Mouse (Mus musculus) embryonic fibroblast, embryonic 13.5 days (primary cell): ENCODE measurements around the gene Pex5l. TPM values are rescaled to one million over a fixed set of nuclear protein-coding genes. Genes with fewer than 3 reads are reported as not detected.

Experiments used
- H3K27ac ChIP-seq: 2 replicates; pipeline ENCODE4 v1.5.1; 2012; ENCODE audit warnings: low read length, control low read depth, inconsistent platforms; ENCODE audit not compliant: insufficient read depth
- H3K4me1 ChIP-seq: 2 replicates; pipeline ENCODE4 v1.6.1; 2011; ENCODE audit warnings: low read length; ENCODE audit not compliant: control insufficient read depth, insufficient read depth
- H3K4me3 ChIP-seq: 2 replicates; pipeline ENCODE4 v1.5.1; 2011; ENCODE audit warnings: mild to moderate bottlenecking, control low read depth, low read length; ENCODE audit not compliant: insufficient read depth
- CTCF ChIP-seq: IDR thresholded peaks from 2 replicates; pipeline ENCODE4 v1.5.1; 2011; ENCODE audit warnings: mild to moderate bottlenecking, control low read depth, low read length, moderate library complexity, borderline replicate concordance; ENCODE audit not compliant: insufficient read depth
- POLR2A ChIP-seq: IDR thresholded peaks from 2 replicates; pipeline ENCODE4 v1.6.1; 2011; ENCODE audit warnings: low read depth, mild to moderate bottlenecking, control low read depth, low read length, moderate library complexity
- polyA plus RNA-seq: library from polyadenylated mRNA; stranded (reverse); fragments of >200 nt; gene quantifications from 2 replicates; pipeline ENCODE4 v1.2.4, GENCODE M21; 2011; ENCODE audit warnings: low read depth; ENCODE audit not compliant: missing spikeins, insufficient read length

Pex5l gene
- polyA plus RNA-seq, 1 experiment: 0.23 TPM

GRCm38 (mm10) chr3:33090001-33090400 lies 53.0 kb downstream of the Pex5l start:
- H3K4me3 ChIP-seq: no peak overlapping the region
- TF ChIP-seq CTCF: no peak
- TF ChIP-seq POLR2A: no peak
- no peak overlapping the region for H3K27ac ChIP-seq
- no peaks in the 10 kb centered on the region for H3K4me1 ChIP-seq

DNA sequence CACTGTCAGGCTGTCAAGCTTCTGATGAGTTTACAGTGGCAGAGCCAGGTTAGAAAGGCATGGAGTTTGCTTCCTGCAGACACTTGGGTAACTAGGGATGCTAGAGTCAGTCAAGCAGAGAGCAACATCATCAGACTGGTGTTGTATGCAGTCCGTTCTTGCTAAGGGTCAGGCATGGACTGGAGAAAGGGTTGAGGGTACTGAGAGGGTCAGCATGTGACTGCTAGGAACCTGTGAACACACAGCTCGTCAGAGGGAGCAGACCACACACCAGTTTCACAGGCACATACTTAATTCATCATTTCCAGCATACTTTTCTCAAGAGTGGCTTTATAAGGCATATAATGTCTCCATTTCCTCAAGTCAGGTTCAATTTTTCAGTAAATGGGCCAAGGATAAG lies 53.6 kb downstream of the Pex5l start:
- no peak overlapping the region for H3K4me3 ChIP-seq
- TF ChIP-seq CTCF: no peak
- TF ChIP-seq POLR2A: no peak
- H3K4me1 ChIP-seq: no peaks in the 10 kb centered on the region
- no peak overlapping the region for H3K27ac ChIP-seq

GRCm38 (mm10) chr3:33088276-33088675 lies 54.8 kb downstream of the Pex5l start:
- TF ChIP-seq POLR2A (no peak), CTCF (no peak)
- H3K4me1 ChIP-seq: no peaks in the 10 kb centered on the region
- no peak overlapping the region for H3K4me3 ChIP-seq
- no peak overlapping the region for H3K27ac ChIP-seq

GRCm38 (mm10) chr3:33082806-33083338 lies 60.2 kb downstream of the Pex5l start:
- Histone ChIP-seq H3K4me3 (no peak overlapping the region), H3K4me1 (no peaks in the 10 kb centered on the region), H3K27ac (no peak overlapping the region)
- no peak for TF ChIP-seq POLR2A
- no peak for TF ChIP-seq CTCF

DNA sequence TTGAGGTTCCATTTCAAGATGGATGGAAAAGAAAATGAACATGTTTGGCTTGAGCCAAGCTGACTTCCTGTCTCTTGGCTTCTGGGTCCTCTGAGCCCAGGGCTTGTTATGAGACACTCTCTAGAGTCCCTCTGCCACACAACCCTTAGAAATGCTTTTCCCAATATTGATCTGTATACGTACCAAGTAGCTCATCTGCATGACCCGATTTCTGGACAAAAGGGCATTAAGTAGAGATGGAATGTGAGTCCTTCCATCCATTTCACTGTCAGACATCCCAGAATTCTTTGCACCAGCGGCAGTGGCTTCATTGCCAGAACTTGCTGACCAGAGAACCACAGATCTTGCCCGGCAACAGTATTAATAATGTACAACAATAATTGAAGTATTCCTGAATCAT lies 61.3 kb downstream of the Pex5l start:
- no peaks in the 10 kb centered on the region for H3K4me1 ChIP-seq
- no peak overlapping the region for H3K4me3 ChIP-seq
- no peak for TF ChIP-seq CTCF
- TF ChIP-seq POLR2A: no peak
- H3K27ac ChIP-seq: no peak overlapping the region

DNA sequence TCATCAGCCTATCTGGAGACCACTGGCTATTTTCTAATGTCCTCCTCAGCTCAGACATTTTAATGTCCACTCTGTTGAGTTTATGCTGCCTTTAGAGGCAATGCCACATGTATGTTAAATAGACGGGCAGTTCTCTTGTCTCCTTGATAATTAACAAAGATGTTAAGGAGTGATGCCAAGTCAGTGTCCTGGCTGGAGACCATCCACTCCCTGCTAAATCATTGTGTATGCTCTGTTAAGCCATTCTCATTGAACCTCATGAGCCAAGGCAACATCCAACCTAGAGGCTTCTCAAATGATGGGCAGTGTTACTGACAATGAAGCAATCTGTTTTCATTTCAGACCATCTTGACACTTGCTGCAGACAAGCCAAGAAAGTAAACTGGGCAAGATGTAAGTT lies 63.4 kb downstream of the Pex5l start:
- Histone ChIP-seq H3K27ac (no peak overlapping the region), H3K4me3 (no peak overlapping the region), H3K4me1 (no peaks in the 10 kb centered on the region)
- TF ChIP-seq CTCF (no peak), POLR2A (no peak)

- Histone ChIP-seq H3K4me1 (peaks cover 2% of the 10 kb centered on the region; the same call in 1 of the 2 replicates), H3K27ac (no peak overlapping the region), H3K4me3 (no peak overlapping the region)
- TF ChIP-seq CTCF (no peak), POLR2A (no peak)
Measured at GRCm38 (mm10) chr3:33079171-33079570, 63.9 kb downstream of the Pex5l start.

- TF ChIP-seq POLR2A (no peak), CTCF (no peak)
- H3K27ac ChIP-seq: no peak overlapping the region
- peaks cover 2% of the 10 kb centered on the region; the same call in 1 of the 2 replicates for H3K4me1 ChIP-seq
- H3K4me3 ChIP-seq: no peak overlapping the region
Measured at GRCm38 (mm10) chr3:33075696-33076095, 67.4 kb downstream of the Pex5l start.

- Histone ChIP-seq H3K4me3 (no peak overlapping the region), H3K27ac (no peak overlapping the region), H3K4me1 (peaks cover 2% of the 10 kb centered on the region; the same call in 1 of the 2 replicates)
- TF ChIP-seq POLR2A (no peak), CTCF (no peak)
Measured at GRCm38 (mm10) chr3:33074266-33074981, 68.6 kb downstream of the Pex5l start.

GRCm38 (mm10) chr3:33073905-33074265 lies 69.2 kb downstream of the Pex5l start:
- Histone ChIP-seq H3K4me3 (no peak overlapping the region), H3K4me1 (peaks cover 2% of the 10 kb centered on the region; the same call in 1 of the 2 replicates), H3K27ac (no peak overlapping the region)
- no peak for TF ChIP-seq POLR2A
- TF ChIP-seq CTCF: no peak

GRCm38 (mm10) chr3:33070771-33071170 lies 72.3 kb downstream of the Pex5l start:
- Histone ChIP-seq H3K4me1 (peaks cover 2% of the 10 kb centered on the region; the same call in 1 of the 2 replicates), H3K27ac (no peak overlapping the region), H3K4me3 (no peak overlapping the region)
- TF ChIP-seq CTCF (no peak), POLR2A (no peak)
